Mouse (Mus musculus) midbrain, embryonic 15.5 days (tissue): ENCODE results near the gene Esd. TPM values are rescaled to one million over a fixed set of nuclear protein-coding genes. Genes with fewer than 3 reads are reported as not detected.

Source experiments
- ATAC-seq: fragments of 200-750 bp; cut with Nextera tagmentation; replicated peaks from 2 replicates; pipeline ENCODE4 v1.8.0; 2017; ENCODE audit warnings: moderate TSS enrichment
- H3K27ac ChIP-seq: fragments of 300-500 bp; sonication (generic); 2 replicates; pipeline ENCODE4 v1.5.1; 2015; ENCODE audit warnings: mild to moderate bottlenecking, inconsistent platforms
- H3K27me3 ChIP-seq: fragments of 300-500 bp; sonication (generic); replicated peaks from 2 replicates; pipeline ENCODE4 v1.6.1; 2015; ENCODE audit warnings: inconsistent platforms
- H3K36me3 ChIP-seq: fragments of 300-500 bp; sonication (generic); replicated peaks from 2 replicates; pipeline ENCODE4 v1.6.1; 2015; ENCODE audit warnings: inconsistent platforms
- H3K4me1 ChIP-seq: fragments of 300-500 bp; sonication (generic); 2 replicates; pipeline ENCODE4 v1.6.1; 2015; ENCODE audit warnings: inconsistent platforms
- H3K4me2 ChIP-seq: fragments of 300-500 bp; sonication (generic); 2 replicates; pipeline ENCODE4 v1.6.1; 2015; ENCODE audit warnings: inconsistent platforms, mild to moderate bottlenecking, moderate library complexity
- H3K4me3 ChIP-seq: fragments of 300-500 bp; sonication (generic); 2 replicates; pipeline ENCODE4 v1.5.1; 2015; ENCODE audit warnings: mild to moderate bottlenecking, inconsistent platforms
- H3K9ac ChIP-seq: fragments of 300-500 bp; sonication (generic); 2 replicates; pipeline ENCODE4 v1.6.1; 2015; ENCODE audit warnings: mild to moderate bottlenecking, inconsistent platforms
- H3K9me3 ChIP-seq: fragments of 300-500 bp; sonication (generic); 2 replicates; pipeline ENCODE4 v1.6.1; 2016; ENCODE audit warnings: inconsistent platforms
- WGBS: fragments of 180-500 bp; shearing (Covaris S2); methylation state at CpG from one replicate; pipeline ENCODE4 v1.1.7; 2015; ENCODE audit warnings: mixed read lengths; 5-methylcytosine and 5-hydroxymethylcytosine counted together
- polyA plus RNA-seq: library from polyadenylated mRNA; unstranded; fragments of >200 nt; fragmentation: Nextera tagmentation; extraction: Ambion mirVana; gene quantifications from 2 replicates; pipeline ENCODE4 v1.2.1, GENCODE M21; 2015

Esd gene
- polyA plus RNA-seq, 1 experiment from 2014 or later, result 201 TPM

DNA sequence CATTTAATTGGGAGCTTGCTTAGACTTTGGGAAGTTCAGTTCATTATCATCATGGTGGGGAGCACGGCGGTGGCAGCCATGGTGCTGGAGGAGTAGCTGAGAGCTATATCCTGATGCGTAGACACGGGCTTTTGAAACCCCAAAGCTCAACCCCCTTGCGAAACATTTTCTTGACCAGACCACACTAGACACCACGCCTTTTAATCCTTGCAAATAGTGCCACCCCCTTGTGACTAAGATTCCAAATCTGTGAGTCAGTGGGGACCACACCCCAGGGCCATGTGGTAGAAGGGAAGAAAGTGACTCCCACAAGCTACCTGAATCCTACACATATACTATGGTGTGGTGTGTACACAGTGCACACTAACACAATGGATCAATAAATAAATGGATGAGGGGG is 4.8 kb downstream of the Esd start:
- no peak for ATAC-seq
- H3K36me3 ChIP-seq, result peaks cover 31% of the 10 kb centered on the region; the same call in 1 of the 2 replicates
- WGBS, result 96% methylated on average over 6 of the region's 6 CpGs

GRCm38 (mm10) chr14:74764191-74764918 is 32.3 kb downstream of the Esd start:
- Histone ChIP-seq H3K4me2 (no peak overlapping the region), H3K4me3 (no peak overlapping the region), H3K27ac (no peak overlapping the region), H3K36me3 (0 out of 2 replicates have a peak, but pooled peaks cover 4% of the 10 kb centered on the region), H3K9ac (no peak overlapping the region), H3K9me3 (no peaks in the 10 kb centered on the region), H3K27me3 (no peaks in the 10 kb centered on the region), H3K4me1 (no peaks in the 10 kb centered on the region)
- ATAC-seq, result no peak
- 58% methylated on average over 10 of the region's 10 CpGs for WGBS

More for the DNA sequence above, 4.8 kb downstream of the Esd start:
- Histone ChIP-seq H3K4me1 (peaks cover 11% of the 10 kb centered on the region), H3K27me3 (no peaks in the 10 kb centered on the region), H3K9me3 (no peaks in the 10 kb centered on the region), H3K27ac (no peak overlapping the region), H3K4me3 (no peak overlapping the region), H3K9ac (no peak overlapping the region), H3K4me2 (no peak overlapping the region)

DNA sequence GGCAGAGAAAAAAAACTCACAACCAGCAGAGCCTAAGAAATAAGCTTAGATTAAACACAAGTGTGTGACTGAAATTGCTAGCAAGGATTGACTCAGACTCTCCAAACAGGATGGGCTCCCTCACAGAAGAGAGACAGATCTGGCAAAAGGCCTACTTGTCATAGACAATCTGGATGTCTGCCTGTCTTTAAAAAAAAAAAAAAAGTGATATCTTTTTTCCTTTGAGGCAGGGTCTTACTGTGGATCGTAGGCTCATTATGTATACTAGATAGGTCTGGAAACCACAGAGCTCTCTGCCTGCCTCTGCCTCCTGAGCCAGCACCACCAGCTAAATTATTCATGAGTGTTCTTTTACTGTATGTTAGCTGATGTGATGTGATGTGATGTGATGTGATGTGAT is 35.8 kb downstream of the Esd start:
- WGBS, result 62% methylated on average over 1 of the region's 1 CpGs
- H3K4me3 ChIP-seq, result no peak overlapping the region

DNA sequence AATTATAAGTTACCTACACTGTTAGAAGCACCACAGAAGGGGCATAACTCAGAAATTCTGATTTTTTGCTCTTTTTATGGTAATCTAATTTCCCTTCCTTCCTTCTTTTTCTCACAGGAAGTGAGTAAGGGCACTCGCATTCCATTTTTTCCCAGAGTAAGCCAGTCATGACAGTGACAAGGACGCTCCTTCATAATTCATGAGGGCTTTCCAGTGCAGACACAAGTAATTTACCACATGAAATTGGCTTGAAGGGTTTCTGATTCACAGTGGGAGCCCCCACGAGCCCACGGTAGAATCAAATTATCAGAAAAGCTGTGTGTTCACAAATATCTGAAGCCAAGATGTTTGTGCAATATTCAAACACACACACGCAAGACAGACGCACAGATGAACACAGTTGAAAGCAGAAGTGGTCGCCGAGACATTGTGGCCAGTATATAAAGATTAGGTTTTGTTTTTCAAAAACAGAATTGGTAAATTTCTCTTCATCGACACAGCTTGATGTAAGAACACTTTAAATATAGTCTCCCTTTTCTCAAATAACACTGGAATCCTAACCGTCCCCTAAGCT is 42.0 kb downstream of the Esd start:
- Histone ChIP-seq H3K4me3 (no peak overlapping the region), H3K27ac (peak overlapping the region; percentile 26; the same call in 1 of the 2 replicates), H3K4me2 (no peak overlapping the region), H3K9me3 (peaks cover 4% of the 10 kb centered on the region; the same call in 1 of the 2 replicates), H3K9ac (no peak overlapping the region), H3K27me3 (no peaks in the 10 kb centered on the region), H3K4me1 (no peaks in the 10 kb centered on the region), H3K36me3 (peaks cover 19% of the 10 kb centered on the region; the same call in 1 of the 2 replicates)
- ATAC-seq, result no peak
- 52% methylated on average over 10 of the region's 10 CpGs for WGBS

More for the DNA sequence above, 35.8 kb downstream of the Esd start:
- no peak for ATAC-seq
- no peaks in the 10 kb centered on the region for H3K4me1 ChIP-seq
- no peak overlapping the region for H3K9ac ChIP-seq
- H3K9me3 ChIP-seq, result peaks cover 4% of the 10 kb centered on the region; the same call in 1 of the 2 replicates
- H3K36me3 ChIP-seq, result peaks cover 21% of the 10 kb centered on the region; the same call in 1 of the 2 replicates
- H3K27me3 ChIP-seq, result no peaks in the 10 kb centered on the region
- H3K27ac ChIP-seq, result no peak overlapping the region
- H3K4me2 ChIP-seq, result no peak overlapping the region

- no peaks in the 10 kb centered on the region for H3K4me1 ChIP-seq
- H3K9ac ChIP-seq, result no peak overlapping the region
- no peak overlapping the region for H3K4me2 ChIP-seq
- peaks cover 14% of the 10 kb centered on the region for H3K36me3 ChIP-seq
- no peak overlapping the region for H3K27ac ChIP-seq
- H3K9me3 ChIP-seq, result no peaks in the 10 kb centered on the region
- no peaks in the 10 kb centered on the region for H3K27me3 ChIP-seq
- H3K4me3 ChIP-seq, result no peak overlapping the region
- 92% methylated on average over 11 of the region's 11 CpGs for WGBS
- no peak for ATAC-seq
Measured at GRCm38 (mm10) chr14:74784243-74784934, 52.3 kb downstream of the Esd start.

- Histone ChIP-seq H3K9me3 (no peaks in the 10 kb centered on the region), H3K4me2 (no peak overlapping the region), H3K36me3 (peaks cover 14% of the 10 kb centered on the region), H3K27ac (no peak overlapping the region), H3K4me1 (peaks cover 13% of the 10 kb centered on the region), H3K9ac (no peak overlapping the region), H3K4me3 (no peak overlapping the region), H3K27me3 (no peaks in the 10 kb centered on the region)
- no peak for ATAC-seq
- WGBS, result 83% methylated on average over 3 of the region's 3 CpGs
Measured at GRCm38 (mm10) chr14:74787717-74788116, 55.6 kb downstream of the Esd start.

DNA sequence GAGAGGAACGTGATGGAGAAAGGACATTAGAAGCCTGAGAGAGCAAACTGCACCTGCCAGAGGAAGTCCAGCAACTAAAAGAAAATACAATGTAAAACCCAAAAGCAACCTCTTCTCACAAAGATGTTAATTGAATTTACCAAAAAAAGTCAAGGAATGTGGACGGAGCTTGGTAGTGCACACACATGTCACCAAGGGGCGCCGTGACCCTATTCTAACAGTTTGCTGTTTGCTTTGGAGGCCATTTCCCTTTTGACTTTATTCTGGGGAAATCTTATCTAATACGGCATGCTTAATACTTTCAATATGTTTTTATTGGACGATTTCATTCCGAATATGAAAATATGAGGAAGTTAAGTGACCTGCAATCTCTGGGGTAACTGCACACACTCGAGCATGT is 56.7 kb downstream of the Esd start:
- no peak for ATAC-seq
- H3K4me3 ChIP-seq, result no peak overlapping the region
- H3K4me1 ChIP-seq, result peaks cover 17% of the 10 kb centered on the region
- H3K4me2 ChIP-seq, result no peak overlapping the region
- H3K36me3 ChIP-seq, result peaks cover 8% of the 10 kb centered on the region
- H3K9ac ChIP-seq, result no peak overlapping the region
- H3K27ac ChIP-seq, result no peak overlapping the region
- H3K9me3 ChIP-seq, result no peaks in the 10 kb centered on the region
- no peaks in the 10 kb centered on the region for H3K27me3 ChIP-seq
- 86% methylated on average over 8 of the region's 8 CpGs for WGBS

GRCm38 (mm10) chr14:74790535-74790934 is 58.4 kb downstream of the Esd start:
- no peak overlapping the region for H3K4me3 ChIP-seq
- no peak overlapping the region for H3K4me2 ChIP-seq
- no peaks in the 10 kb centered on the region for H3K27me3 ChIP-seq
- H3K27ac ChIP-seq, result no peak overlapping the region
- no peak for ATAC-seq
- no peaks in the 10 kb centered on the region for H3K9me3 ChIP-seq
- H3K9ac ChIP-seq, result no peak overlapping the region
- H3K36me3 ChIP-seq, result 0 out of 2 replicates have a peak, but pooled peaks cover 2% of the 10 kb centered on the region
- peaks cover 17% of the 10 kb centered on the region for H3K4me1 ChIP-seq
- WGBS, result 29% methylated on average over 5 of the region's 5 CpGs

GRCm38 (mm10) chr14:74792793-74793192 is 60.7 kb downstream of the Esd start:
- Histone ChIP-seq H3K4me3 (no peak overlapping the region), H3K36me3 (no peaks in the 10 kb centered on the region), H3K27me3 (no peaks in the 10 kb centered on the region), H3K4me1 (peaks cover 24% of the 10 kb centered on the region), H3K9me3 (no peaks in the 10 kb centered on the region), H3K4me2 (no peak overlapping the region), H3K27ac (no peak overlapping the region), H3K9ac (no peak overlapping the region)
- 77% methylated on average over 6 of the region's 6 CpGs for WGBS
- no peak for ATAC-seq

GRCm38 (mm10) chr14:74794931-74795330 is 62.8 kb downstream of the Esd start:
- no peak for ATAC-seq
- Histone ChIP-seq H3K27ac (no peak overlapping the region), H3K9ac (no peak overlapping the region), H3K4me3 (no peak overlapping the region), H3K4me1 (peaks cover 35% of the 10 kb centered on the region), H3K36me3 (no peaks in the 10 kb centered on the region), H3K4me2 (no peak overlapping the region), H3K9me3 (no peaks in the 10 kb centered on the region), H3K27me3 (no peaks in the 10 kb centered on the region)
- WGBS, result 73% methylated on average over 12 of the region's 12 CpGs

GRCm38 (mm10) chr14:74797386-74798062 is 65.4 kb downstream of the Esd start:
- Histone ChIP-seq H3K4me2 (peak overlapping the region; percentile 27; the same call in 1 of the 2 replicates), H3K4me3 (no peak overlapping the region), H3K4me1 (peaks cover 25% of the 10 kb centered on the region), H3K36me3 (no peaks in the 10 kb centered on the region), H3K27ac (peak overlapping the region; percentile 80), H3K9me3 (no peaks in the 10 kb centered on the region), H3K9ac (no peak overlapping the region), H3K27me3 (no peaks in the 10 kb centered on the region)
- peak; percentile 65 for ATAC-seq
- 72% methylated on average over 10 of the region's 10 CpGs for WGBS
